Mouse (Mus musculus) liver, embryonic 15.5 days (tissue): Measurements from ENCODE around the gene Ctrb1. TPM values are rescaled to one million over a fixed set of nuclear protein-coding genes. Genes with fewer than 3 reads are reported as not detected.

Experiments
- ATAC-seq: fragments of 200-750 bp; cut with Nextera tagmentation; 2 replicates; pipeline ENCODE4 v1.8.0; 2017; ENCODE audit warnings: moderate number of reproducible peaks, mild to moderate bottlenecking, moderate library complexity; ENCODE audit not compliant: insufficient read depth
- H3K27ac ChIP-seq: fragments of 300-500 bp; sonication (generic); replicated peaks from 2 replicates; pipeline ENCODE4 v1.5.1; 2015; ENCODE audit warnings: mild to moderate bottlenecking, inconsistent platforms
- H3K27me3 ChIP-seq: fragments of 300-500 bp; sonication (generic); 2 replicates; pipeline ENCODE4 v1.6.1; 2015; ENCODE audit warnings: mild to moderate bottlenecking, inconsistent platforms
- H3K36me3 ChIP-seq: fragments of 300-500 bp; sonication (generic); replicated peaks from 2 replicates; pipeline ENCODE4 v1.6.1; 2015; ENCODE audit warnings: moderate library complexity, mild to moderate bottlenecking, inconsistent platforms
- H3K4me1 ChIP-seq: fragments of 300-500 bp; sonication (generic); replicated peaks from 2 replicates; pipeline ENCODE4 v1.6.1; 2015; ENCODE audit warnings: inconsistent platforms
- H3K4me2 ChIP-seq: fragments of 300-500 bp; sonication (generic); 2 replicates; pipeline ENCODE4 v1.6.1; 2015; ENCODE audit warnings: moderate library complexity, mild to moderate bottlenecking, inconsistent platforms
- H3K4me3 ChIP-seq: fragments of 300-500 bp; sonication (generic); replicated peaks from 2 replicates; pipeline ENCODE4 v1.5.1; 2015; ENCODE audit warnings: mild to moderate bottlenecking, inconsistent platforms
- H3K9ac ChIP-seq: fragments of 300-500 bp; sonication (generic); 2 replicates; pipeline ENCODE4 v1.6.1; 2015; ENCODE audit warnings: moderate library complexity, mild to moderate bottlenecking, inconsistent platforms
- H3K9me3 ChIP-seq: fragments of 300-500 bp; sonication (generic); replicated peaks from 2 replicates; pipeline ENCODE4 v1.6.1; 2016; ENCODE audit warnings: inconsistent platforms
- WGBS: fragments of 180-500 bp; shearing (Covaris S2); methylation state at CpG from one replicate; pipeline ENCODE4 v1.1.7; 2015; ENCODE audit warnings: mixed read lengths; ENCODE audit not compliant: insufficient replicate concordance; 5-methylcytosine and 5-hydroxymethylcytosine counted together
- polyA plus RNA-seq: library from polyadenylated mRNA; unstranded; fragments of >200 nt; fragmentation: Nextera tagmentation; extraction: Ambion mirVana; gene quantifications from 2 replicates; pipeline ENCODE4 v1.2.1, GENCODE M21; 2015

Gene Ctrb1
- polyA plus RNA-seq, 1 experiment from 2014 or later = 3.0 TPM

GRCm38 (mm10) chr8:111680423-111681028 is 10.3 kb downstream of the Ctrb1 start:
- Histone ChIP-seq H3K9ac (no peak overlapping the region), H3K27me3 (peaks cover 36% of the 10 kb centered on the region), H3K4me1 (no peaks in the 10 kb centered on the region), H3K4me3 (no peak overlapping the region), H3K36me3 (no peaks in the 10 kb centered on the region), H3K4me2 (no peak overlapping the region), H3K27ac (no peak overlapping the region), H3K9me3 (0 out of 2 replicates have a peak, but pooled peaks cover 5% of the 10 kb centered on the region)
- ATAC-seq = no peak
- 36% methylated on average over 17 of the region's 17 CpGs for WGBS

- H3K36me3 ChIP-seq = no peaks in the 10 kb centered on the region
- H3K9ac ChIP-seq = no peak overlapping the region
- no peak overlapping the region for H3K4me3 ChIP-seq
- H3K4me2 ChIP-seq = no peak overlapping the region
- H3K9me3 ChIP-seq = 0 out of 2 replicates have a peak, but pooled peaks cover 5% of the 10 kb centered on the region
- WGBS = 58% methylated on average over 7 of the region's 7 CpGs
- H3K27me3 ChIP-seq = peaks cover 36% of the 10 kb centered on the region
- no peaks in the 10 kb centered on the region for H3K4me1 ChIP-seq
- no peak for ATAC-seq
- H3K27ac ChIP-seq = no peak overlapping the region
These were observed 12.0 kb downstream of the Ctrb1 start for GRCm38 (mm10) chr8:111678848-111679247.

GRCm38 (mm10) chr8:111678111-111678510 is 12.7 kb downstream of the Ctrb1 start:
- Histone ChIP-seq H3K27me3 (peaks cover 36% of the 10 kb centered on the region), H3K4me3 (no peak overlapping the region), H3K4me2 (no peak overlapping the region), H3K9ac (no peak overlapping the region), H3K36me3 (no peaks in the 10 kb centered on the region), H3K4me1 (no peaks in the 10 kb centered on the region), H3K9me3 (0 out of 2 replicates have a peak, but pooled peaks cover 5% of the 10 kb centered on the region), H3K27ac (no peak overlapping the region)
- ATAC-seq = no peak
- 5% methylated on average over 3 of the region's 3 CpGs for WGBS

GRCm38 (mm10) chr8:111676237-111676636 is 14.6 kb downstream of the Ctrb1 start:
- 62% methylated on average over 8 of the region's 8 CpGs for WGBS

GRCm38 (mm10) chr8:111666751-111667150 is 24.1 kb downstream of the Ctrb1 start:
- Histone ChIP-seq H3K4me3 (no peak overlapping the region), H3K4me2 (no peak overlapping the region), H3K27me3 (no peaks in the 10 kb centered on the region), H3K9me3 (no peaks in the 10 kb centered on the region), H3K27ac (no peak overlapping the region), H3K36me3 (peaks cover 40% of the 10 kb centered on the region), H3K4me1 (no peaks in the 10 kb centered on the region), H3K9ac (no peak overlapping the region)
- no peak for ATAC-seq
- 79% methylated on average over 2 of the region's 2 CpGs for WGBS

More at GRCm38 (mm10) chr8:111676237-111676636, 14.6 kb downstream of the Ctrb1 start:
- Histone ChIP-seq H3K4me3 (no peak overlapping the region), H3K9ac (no peak overlapping the region), H3K4me1 (no peaks in the 10 kb centered on the region), H3K27ac (no peak overlapping the region), H3K36me3 (peaks cover 3% of the 10 kb centered on the region; the same call in 1 of the 2 replicates), H3K4me2 (no peak overlapping the region), H3K27me3 (peaks cover 26% of the 10 kb centered on the region), H3K9me3 (0 out of 2 replicates have a peak, but pooled peaks cover 5% of the 10 kb centered on the region)
- ATAC-seq = no peak

GRCm38 (mm10) chr8:111662473-111662872 is 28.3 kb downstream of the Ctrb1 start:
- Histone ChIP-seq H3K4me2 (no peak overlapping the region), H3K9me3 (no peaks in the 10 kb centered on the region), H3K36me3 (peaks cover 12% of the 10 kb centered on the region; the same call in 1 of the 2 replicates), H3K4me3 (no peak overlapping the region), H3K27ac (no peak overlapping the region), H3K27me3 (no peaks in the 10 kb centered on the region), H3K4me1 (peaks cover 6% of the 10 kb centered on the region), H3K9ac (no peak overlapping the region)
- WGBS = 64% methylated on average over 3 of the region's 3 CpGs
- ATAC-seq = no peak

- H3K36me3 ChIP-seq = 0 out of 2 replicates have a peak, but pooled peaks cover 3% of the 10 kb centered on the region
- H3K27ac ChIP-seq = no peak overlapping the region
- no peak overlapping the region for H3K4me2 ChIP-seq
- ATAC-seq = no peak
- no peaks in the 10 kb centered on the region for H3K9me3 ChIP-seq
- H3K4me1 ChIP-seq = peaks cover 9% of the 10 kb centered on the region
- 22% methylated on average over 6 of the region's 6 CpGs for WGBS
- no peak overlapping the region for H3K9ac ChIP-seq
- H3K27me3 ChIP-seq = no peaks in the 10 kb centered on the region
- no peak overlapping the region for H3K4me3 ChIP-seq
These were observed 31.9 kb downstream of the Ctrb1 start for GRCm38 (mm10) chr8:111658819-111659423.

- no peak overlapping the region for H3K4me2 ChIP-seq
- H3K9ac ChIP-seq = no peak overlapping the region
- peaks cover 9% of the 10 kb centered on the region for H3K4me1 ChIP-seq
- 11% methylated on average over 1 of the region's 1 CpGs for WGBS
- no peak for ATAC-seq
- H3K27me3 ChIP-seq = no peaks in the 10 kb centered on the region
- no peak overlapping the region for H3K27ac ChIP-seq
- no peak overlapping the region for H3K4me3 ChIP-seq
- no peaks in the 10 kb centered on the region for H3K9me3 ChIP-seq
- H3K36me3 ChIP-seq = 0 out of 2 replicates have a peak, but pooled peaks cover 3% of the 10 kb centered on the region
These were observed 33.4 kb downstream of the Ctrb1 start for GRCm38 (mm10) chr8:111657312-111657854.

- no peak overlapping the region for H3K4me3 ChIP-seq
- no peaks in the 10 kb centered on the region for H3K27me3 ChIP-seq
- H3K9ac ChIP-seq = no peak overlapping the region
- no peak overlapping the region for H3K4me2 ChIP-seq
- no peak overlapping the region for H3K27ac ChIP-seq
- 0 out of 2 replicates have a peak, but pooled peaks cover 3% of the 10 kb centered on the region for H3K36me3 ChIP-seq
- 77% methylated on average over 2 of the region's 2 CpGs for WGBS
- no peaks in the 10 kb centered on the region for H3K9me3 ChIP-seq
- ATAC-seq = no peak
- H3K4me1 ChIP-seq = peaks cover 9% of the 10 kb centered on the region
These were observed 37.3 kb downstream of the Ctrb1 start for GRCm38 (mm10) chr8:111653524-111653923.

- Histone ChIP-seq H3K4me3 (no peak overlapping the region), H3K4me2 (no peak overlapping the region), H3K27me3 (no peaks in the 10 kb centered on the region), H3K9ac (no peak overlapping the region), H3K27ac (no peak overlapping the region), H3K4me1 (peaks cover 20% of the 10 kb centered on the region), H3K36me3 (0 out of 2 replicates have a peak, but pooled peaks cover 3% of the 10 kb centered on the region), H3K9me3 (no peaks in the 10 kb centered on the region)
- no peak for ATAC-seq
- WGBS = 71% methylated on average over 3 of the region's 3 CpGs
These were observed 40.2 kb downstream of the Ctrb1 start for GRCm38 (mm10) chr8:111650651-111651050.

- no peak overlapping the region for H3K4me3 ChIP-seq
- H3K9me3 ChIP-seq = no peaks in the 10 kb centered on the region
- H3K36me3 ChIP-seq = no peaks in the 10 kb centered on the region
- no peak overlapping the region for H3K27ac ChIP-seq
- H3K4me2 ChIP-seq = no peak overlapping the region
- H3K27me3 ChIP-seq = no peaks in the 10 kb centered on the region
- no peak for ATAC-seq
- H3K9ac ChIP-seq = no peak overlapping the region
- WGBS = 20% methylated on average over 2 of the region's 2 CpGs
- peaks cover 31% of the 10 kb centered on the region for H3K4me1 ChIP-seq
These were observed 42.0 kb downstream of the Ctrb1 start for GRCm38 (mm10) chr8:111648834-111649233.
